Mouse (Mus musculus) testis, adult 2 months (tissue): Measurements from ENCODE around the gene Bmp4. TPM values are rescaled to one million over a fixed set of nuclear protein-coding genes. Genes with fewer than 3 reads are reported as not detected.

Experiments
- H3K27ac ChIP-seq: fragments of 200-500 bp; 2 replicates; pipeline ENCODE4 v1.5.1; 2012; ENCODE audit warnings: low read depth, low read length; ENCODE audit not compliant: control insufficient read depth, insufficient read depth
- H3K27me3 ChIP-seq: fragments of 200-500 bp; 2 replicates; pipeline ENCODE4 v1.6.1; 2012; ENCODE audit warnings: mild to moderate bottlenecking, low read length, moderate library complexity; ENCODE audit not compliant: control insufficient read depth, insufficient read depth
- H3K36me3 ChIP-seq: fragments of 200-500 bp; 2 replicates; pipeline ENCODE4 v1.6.1; 2012; ENCODE audit warnings: mild to moderate bottlenecking, low read length; ENCODE audit not compliant: control insufficient read depth, insufficient read depth
- H3K4me1 ChIP-seq: fragments of 200-500 bp; 2 replicates; pipeline ENCODE4 v1.6.1; 2012; ENCODE audit warnings: low read length; ENCODE audit not compliant: control insufficient read depth, insufficient read depth
- H3K4me3 ChIP-seq: fragments of 200-500 bp; 2 replicates; pipeline ENCODE4 v1.5.1; 2012; ENCODE audit warnings: low read depth, mild to moderate bottlenecking, low read length, moderate library complexity, mixed read lengths; ENCODE audit not compliant: control insufficient read depth
- CTCF ChIP-seq: fragments of 200-500 bp; IDR thresholded peaks from 2 replicates; pipeline ENCODE4 v1.5.1; 2012; ENCODE audit warnings: low read depth, mild to moderate bottlenecking, inconsistent platforms, low read length, moderate library complexity; ENCODE audit not compliant: control insufficient read depth, insufficient read depth, insufficient replicate concordance
- POLR2A ChIP-seq: fragments of 200-500 bp; IDR thresholded peaks from 2 replicates; pipeline ENCODE4 v1.6.1; 2012; ENCODE audit warnings: low read depth, mild to moderate bottlenecking, inconsistent platforms, low read length, moderate library complexity; ENCODE audit not compliant: control insufficient read depth
- polyA plus RNA-seq: library from polyadenylated mRNA; depleted of rRNA; stranded (reverse); fragments of >200 nt; gene quantifications from 2 replicates; pipeline ENCODE4 v1.2.3, GENCODE M21; 2012

Gene Bmp4
- polyA plus RNA-seq, 1 experiment, result 5.0 TPM

DNA sequence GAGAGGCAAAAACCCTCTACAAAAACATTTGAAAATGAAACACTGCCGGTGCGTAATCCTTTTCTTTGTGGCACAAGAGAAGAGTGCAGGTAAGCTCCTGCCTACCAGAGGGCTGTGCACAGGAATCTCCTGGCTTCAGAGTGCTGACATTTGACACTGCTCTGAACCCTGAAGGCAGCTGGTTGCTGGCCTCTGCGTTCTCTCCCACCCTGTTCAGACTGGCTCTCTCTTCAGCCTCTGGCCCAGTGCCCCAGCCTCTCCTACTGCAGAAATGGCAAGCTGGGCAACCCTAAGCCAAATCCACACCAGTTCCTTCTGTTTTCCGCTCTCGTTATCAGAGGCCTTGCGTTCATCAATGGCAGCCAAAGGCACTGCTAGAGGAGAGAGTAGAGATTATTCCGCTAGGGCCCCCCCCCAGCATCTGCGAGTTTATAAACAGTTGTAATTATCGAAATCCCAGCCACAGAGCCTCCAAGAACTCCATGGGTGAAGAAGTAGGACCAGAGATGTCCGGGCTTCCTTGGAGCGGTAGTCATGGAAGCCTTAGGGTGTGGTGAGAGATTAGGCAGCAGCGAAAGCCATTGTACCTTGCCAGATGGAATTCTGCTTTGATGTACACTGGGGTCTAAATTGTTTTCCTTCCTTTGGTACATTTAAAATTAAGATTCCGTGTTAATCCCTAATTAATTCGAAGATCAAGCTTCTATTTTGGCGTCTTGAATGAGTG, 28.1 kb upstream of the Bmp4 start:
- no peaks in the 10 kb centered on the region for H3K27me3 ChIP-seq
- H3K36me3 ChIP-seq, result no peaks in the 10 kb centered on the region
- H3K4me1 ChIP-seq, result no peaks in the 10 kb centered on the region; the same call in 1 of the 2 replicates
- TF ChIP-seq POLR2A (no peak), CTCF (no peak)
- no peak overlapping the region for H3K4me3 ChIP-seq
- no peak overlapping the region for H3K27ac ChIP-seq

DNA sequence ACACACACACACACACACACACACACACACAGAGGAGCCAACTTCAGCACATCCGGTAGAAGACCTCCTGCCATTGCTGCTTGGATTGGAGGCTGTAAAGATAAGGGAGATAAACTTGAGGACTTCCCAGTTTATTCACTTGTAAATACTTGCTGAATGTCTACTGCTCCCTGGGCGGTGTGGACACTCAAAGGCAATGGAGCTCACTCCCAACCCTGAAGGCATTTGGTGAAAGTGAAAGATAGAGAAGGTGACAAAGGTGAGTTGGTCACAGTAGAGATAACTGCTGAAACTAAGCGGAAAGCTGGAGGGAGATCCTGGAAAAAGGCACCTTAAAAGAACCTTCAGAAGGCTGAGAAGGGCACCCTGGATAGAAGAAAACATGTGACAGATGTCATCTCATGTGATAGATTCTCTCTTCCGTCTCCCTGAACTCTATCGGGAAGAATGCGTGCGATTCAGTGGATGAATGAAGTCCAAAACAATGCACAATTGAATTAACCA, 22.1 kb upstream of the Bmp4 start:
- H3K4me3 ChIP-seq, result no peak overlapping the region
- H3K4me1 ChIP-seq, result no peaks in the 10 kb centered on the region
- no peaks in the 10 kb centered on the region for H3K36me3 ChIP-seq
- H3K27me3 ChIP-seq, result no peaks in the 10 kb centered on the region
- H3K27ac ChIP-seq, result no peak overlapping the region
- TF ChIP-seq POLR2A (no peak), CTCF (no peak)

DNA sequence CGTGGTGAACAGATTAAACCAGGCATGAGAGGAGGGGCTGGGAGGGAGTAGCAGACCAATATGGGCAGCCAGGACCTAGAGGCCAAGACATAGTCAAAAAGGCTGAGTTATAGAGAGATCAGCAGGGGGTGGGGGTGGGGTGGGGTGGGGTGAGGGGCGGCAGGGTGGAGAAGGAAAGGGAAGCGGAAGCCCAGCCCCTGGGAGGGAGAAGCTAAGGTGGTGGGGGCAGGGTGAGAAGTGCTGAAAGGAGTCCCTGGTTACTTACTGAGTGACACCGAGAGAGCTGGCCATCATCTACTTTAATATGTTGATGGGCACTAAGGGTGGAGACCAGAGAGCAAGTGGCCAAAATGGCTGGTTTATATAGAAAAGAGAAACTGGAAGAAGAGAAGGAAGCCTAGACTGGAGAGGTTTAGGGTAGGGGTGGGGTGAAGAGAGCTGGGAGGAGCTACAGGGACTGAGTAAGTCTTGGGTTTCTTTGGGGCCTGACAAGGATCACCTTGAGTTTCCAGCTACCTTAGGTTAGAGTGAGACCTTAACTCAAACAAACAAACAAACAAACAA, 20.2 kb upstream of the Bmp4 start:
- H3K27ac ChIP-seq, result no peak overlapping the region
- H3K27me3 ChIP-seq, result no peaks in the 10 kb centered on the region
- TF ChIP-seq POLR2A (no peak), CTCF (no peak)
- H3K4me3 ChIP-seq, result no peak overlapping the region
- no peaks in the 10 kb centered on the region for H3K36me3 ChIP-seq
- no peaks in the 10 kb centered on the region for H3K4me1 ChIP-seq

DNA sequence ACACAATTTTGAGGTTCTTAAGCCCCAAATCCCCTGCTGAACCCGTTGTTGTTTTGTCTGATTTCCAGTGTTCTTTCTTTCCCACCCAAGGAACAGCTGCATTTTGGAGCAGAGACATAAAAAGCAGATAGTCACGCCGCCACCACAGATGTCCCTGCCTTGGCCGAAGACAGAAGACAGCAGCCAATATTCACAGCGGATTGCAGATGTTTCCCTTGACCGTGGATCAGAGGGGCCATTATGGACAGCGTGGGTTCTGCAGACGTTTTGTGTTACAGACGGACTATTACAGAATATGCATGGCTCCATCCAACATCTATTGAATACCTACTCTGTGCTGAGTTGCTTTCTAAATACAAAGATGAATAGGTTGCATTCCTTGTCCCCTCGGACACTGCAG, 18.5 kb upstream of the Bmp4 start:
- no peak overlapping the region for H3K27ac ChIP-seq
- H3K4me3 ChIP-seq, result no peak overlapping the region
- no peaks in the 10 kb centered on the region for H3K36me3 ChIP-seq
- H3K27me3 ChIP-seq, result no peaks in the 10 kb centered on the region
- no peaks in the 10 kb centered on the region for H3K4me1 ChIP-seq
- no peak for TF ChIP-seq POLR2A
- no peak for TF ChIP-seq CTCF

DNA sequence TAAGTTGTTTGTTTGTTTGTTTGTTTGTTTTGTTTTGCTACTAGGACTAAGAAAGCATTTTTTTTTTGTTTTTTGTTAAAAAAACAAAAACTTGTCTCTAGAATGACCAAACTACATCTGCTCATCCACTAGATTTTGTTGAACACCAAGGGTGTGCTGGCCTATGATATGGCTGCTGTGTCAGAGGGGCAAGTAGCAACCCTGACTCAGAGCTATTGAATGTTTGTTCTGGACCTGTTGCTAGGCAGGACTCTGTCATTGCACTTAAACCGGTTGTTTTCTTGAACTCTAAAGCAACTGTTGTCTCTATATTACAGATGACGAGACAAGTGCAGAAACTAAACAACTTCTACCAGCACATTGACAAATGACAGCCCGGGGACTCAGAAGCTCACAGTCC, 17.9 kb upstream of the Bmp4 start:
- H3K4me3 ChIP-seq, result no peak overlapping the region
- no peaks in the 10 kb centered on the region for H3K36me3 ChIP-seq
- no peak overlapping the region for H3K27ac ChIP-seq
- H3K4me1 ChIP-seq, result no peaks in the 10 kb centered on the region
- H3K27me3 ChIP-seq, result no peaks in the 10 kb centered on the region
- TF ChIP-seq POLR2A, result no peak
- no peak for TF ChIP-seq CTCF

DNA sequence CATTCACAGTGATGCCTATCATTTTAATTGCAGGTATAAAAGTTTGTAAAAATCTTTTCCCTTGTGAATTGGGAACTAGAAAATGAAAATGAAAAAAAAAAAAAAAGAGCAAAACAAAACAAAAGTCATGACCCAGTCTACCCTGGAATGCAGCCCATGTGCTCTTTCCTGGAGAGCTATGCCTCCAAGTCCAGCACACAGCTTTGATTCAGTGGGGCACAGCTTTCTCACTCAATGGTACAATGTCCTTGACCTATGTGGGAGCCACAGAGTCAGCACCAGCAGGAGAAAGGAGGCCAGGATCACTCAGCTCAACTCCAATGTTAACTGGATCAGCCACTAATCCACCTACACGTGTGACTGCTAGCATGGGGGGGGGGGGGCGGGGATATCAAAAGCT, 9.5 kb upstream of the Bmp4 start:
- peaks cover 7% of the 10 kb centered on the region for H3K4me1 ChIP-seq
- no peak for TF ChIP-seq CTCF
- TF ChIP-seq POLR2A, result no peak
- no peak overlapping the region for H3K27ac ChIP-seq
- no peaks in the 10 kb centered on the region for H3K36me3 ChIP-seq
- H3K27me3 ChIP-seq, result no peaks in the 10 kb centered on the region; the same call in 1 of the 2 replicates
- H3K4me3 ChIP-seq, result no peak overlapping the region

DNA sequence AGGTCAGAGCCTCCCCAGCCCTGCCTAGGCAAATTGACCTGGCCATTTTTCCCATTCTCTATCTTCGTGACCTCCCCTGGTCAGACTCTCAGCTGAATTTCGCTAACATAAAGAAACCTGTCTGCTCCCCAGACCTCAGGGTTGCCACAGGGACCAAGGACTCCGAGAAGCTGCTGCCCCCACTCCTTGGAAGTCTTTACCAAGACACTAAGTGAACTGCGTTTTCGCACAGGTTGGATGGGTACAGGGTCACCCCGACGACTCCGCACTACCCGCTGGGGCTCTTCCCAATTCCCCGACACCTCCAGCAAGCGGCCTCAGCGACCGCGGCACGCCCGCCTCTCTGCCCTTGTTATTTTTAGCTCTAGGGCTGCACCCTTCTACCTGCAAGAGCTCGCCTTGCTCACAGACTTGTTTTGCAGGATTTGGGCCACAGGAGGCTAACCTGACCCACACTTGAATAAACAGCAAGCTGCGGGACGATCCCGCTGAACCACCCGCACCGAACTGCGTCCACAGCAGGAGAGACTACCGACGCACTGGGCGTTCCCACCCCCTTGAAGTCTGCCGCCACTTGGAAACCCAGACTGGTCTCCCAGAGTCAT, 7.7 kb upstream of the Bmp4 start:
- Histone ChIP-seq H3K36me3 (no peaks in the 10 kb centered on the region), H3K4me3 (peak overlapping the region; percentile 2), H3K27me3 (no peaks in the 10 kb centered on the region; the same call in 1 of the 2 replicates), H3K4me1 (peaks cover 7% of the 10 kb centered on the region), H3K27ac (no peak overlapping the region)
- TF ChIP-seq POLR2A, result no peak
- TF ChIP-seq CTCF, result no peak
